Mouse (Mus musculus) intestine, embryonic 16.5 days (tissue): ENCODE measurements around the gene C87499. TPM values are rescaled to one million over a fixed set of nuclear protein-coding genes. Genes with fewer than 3 reads are reported as not detected.

ENCODE experiments used
- ATAC-seq: fragments of 200-750 bp; cut with Nextera tagmentation; 2 replicates; pipeline ENCODE4 v1.8.0; 2017; ENCODE audit warnings: moderate TSS enrichment, moderate library complexity
- H3K27ac ChIP-seq: fragments of 300-500 bp; sonication (generic); 2 replicates; pipeline ENCODE4 v1.5.1; 2014; ENCODE audit warnings: mild to moderate bottlenecking, low read length
- H3K27me3 ChIP-seq: fragments of 300-500 bp; sonication (generic); replicated peaks from 2 replicates; pipeline ENCODE4 v1.6.1; 2014; ENCODE audit warnings: low read length, control low read depth, mixed read lengths; ENCODE audit not compliant: control insufficient read depth, insufficient read depth
- H3K36me3 ChIP-seq: fragments of 300-500 bp; sonication (generic); 2 replicates; pipeline ENCODE4 v1.6.1; 2014; ENCODE audit warnings: low read length, control low read depth; ENCODE audit not compliant: control insufficient read depth, insufficient read depth
- H3K4me1 ChIP-seq: fragments of 300-500 bp; sonication (generic); 2 replicates; pipeline ENCODE4 v1.6.1; 2014; ENCODE audit warnings: low read length, control low read depth, mixed read lengths; ENCODE audit not compliant: control insufficient read depth, insufficient read depth
- H3K4me2 ChIP-seq: fragments of 300-500 bp; sonication (generic); 2 replicates; pipeline ENCODE4 v1.6.1; 2014; ENCODE audit warnings: low read depth, low read length, control low read depth
- H3K4me3 ChIP-seq: fragments of 300-500 bp; sonication (generic); 2 replicates; pipeline ENCODE4 v1.5.1; 2014; ENCODE audit warnings: mild to moderate bottlenecking, low read length
- H3K9ac ChIP-seq: fragments of 300-500 bp; sonication (generic); 2 replicates; pipeline ENCODE4 v1.6.1; 2014; ENCODE audit warnings: low read depth, low read length
- H3K9me3 ChIP-seq: fragments of 300-500 bp; sonication (generic); 2 replicates; pipeline ENCODE4 v1.6.1; 2016; ENCODE audit warnings: low read length, control low read depth; ENCODE audit not compliant: control insufficient read depth
- WGBS: fragments of 180-500 bp; shearing (Covaris S2); extraction: QIAGEN DNeasy Blood & Tissue Kit; methylation state at CpG from one replicate; pipeline ENCODE4 v1.1.7; 2014; 5-methylcytosine and 5-hydroxymethylcytosine counted together
- polyA plus RNA-seq: library from polyadenylated mRNA; unstranded; fragments of >200 nt; fragmentation: Nextera tagmentation; extraction: Ambion mirVana; gene quantifications from 2 replicates; pipeline ENCODE4 v1.2.1, GENCODE M21; 2015

Gene C87499
- polyA plus RNA-seq, result not detected in 2 replicates

DNA sequence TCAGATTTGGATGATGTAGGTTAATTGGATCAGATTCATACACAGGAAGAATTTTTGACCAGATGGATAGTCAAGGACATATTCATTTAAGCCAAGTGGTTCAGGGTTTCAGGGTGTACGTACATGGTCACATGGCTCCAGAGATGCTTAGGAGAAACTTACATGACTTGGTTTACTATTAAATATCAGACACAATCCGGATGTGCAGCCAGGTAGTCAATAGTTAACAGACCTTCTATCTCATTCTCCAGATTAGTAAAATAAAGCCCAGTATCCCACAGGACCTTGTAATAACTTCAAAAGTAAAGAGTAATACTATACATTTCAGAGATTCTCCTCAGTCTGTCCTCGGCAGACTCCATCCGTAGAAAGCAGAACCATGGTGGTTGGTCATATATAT is at the start of gene C87499:
Gene C87499 (minus strand): TSS at position 101 of the 400 bp plus-strand sequence.
- H3K4me2 ChIP-seq, result no peak within 1 kb of the TSS
- no peak within 1 kb of the TSS for H3K27ac ChIP-seq
- H3K9me3 ChIP-seq, result no peaks in the 10 kb centered on the region
- H3K4me1 ChIP-seq, result no peaks in the 10 kb centered on the region
- H3K9ac ChIP-seq, result no peak within 1 kb of the TSS
- ATAC-seq, result no peak
- H3K36me3 ChIP-seq, result no peaks in the 10 kb centered on the region
- H3K27me3 ChIP-seq, result no peaks in the 10 kb centered on the region
- WGBS, result 88% methylated on average over 4 of the region's 4 CpGs
- H3K4me3 ChIP-seq, result no peak within 1 kb of the TSS

DNA sequence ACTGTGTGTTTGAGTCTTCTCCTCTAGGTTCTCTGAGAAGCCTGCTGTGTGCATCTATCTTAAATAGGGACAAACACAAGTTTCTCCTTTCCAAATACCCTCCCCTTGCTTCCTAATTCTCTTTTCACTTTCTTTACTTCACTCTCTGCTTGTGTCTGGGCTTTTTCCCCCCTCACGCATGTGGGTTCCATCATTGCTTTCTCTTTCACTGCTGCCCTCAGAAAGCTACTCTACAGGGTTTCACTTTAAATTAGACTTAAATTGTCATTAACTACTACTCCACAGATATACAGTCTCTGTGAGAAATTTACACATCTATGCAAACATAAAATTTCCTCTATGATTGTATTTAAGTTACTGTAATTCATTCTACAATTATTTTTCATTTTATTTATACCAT is 49.6 kb upstream of the C87499 start, which contains the start of gene Ifna2:
Gene Ifna2 (minus strand): TSS at position 101 of the 400 bp plus-strand sequence.
- 89% methylated on average over 1 of the region's 1 CpGs for WGBS
- Histone ChIP-seq H3K36me3 (no peaks in the 10 kb centered on the region), H3K27me3 (no peaks in the 10 kb centered on the region), H3K27ac (no peak within 1 kb of the TSS), H3K9me3 (no peaks in the 10 kb centered on the region), H3K9ac (no peak within 1 kb of the TSS), H3K4me1 (no peaks in the 10 kb centered on the region), H3K4me2 (no peak within 1 kb of the TSS), H3K4me3 (no peak within 1 kb of the TSS)
- ATAC-seq, result no peak

DNA sequence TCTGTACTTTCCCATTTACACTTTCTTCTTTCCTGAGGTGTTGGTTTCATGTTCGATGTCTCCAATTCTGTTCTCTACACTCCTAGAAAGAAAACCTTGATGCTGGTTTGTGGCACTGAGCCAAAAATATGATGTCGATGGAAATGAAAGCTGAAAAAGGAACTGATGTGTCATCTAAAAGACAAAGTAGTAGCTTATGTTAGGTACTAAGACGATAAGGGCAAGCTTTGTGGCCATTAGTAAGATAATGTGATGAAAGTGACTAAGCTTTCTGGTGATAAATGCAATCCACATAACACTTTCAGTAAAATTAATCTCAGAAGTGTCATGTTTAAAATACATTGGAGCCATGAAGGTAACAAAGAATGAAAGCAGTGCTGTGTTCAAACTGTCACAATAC is 47.1 kb upstream of the C87499 start:
- no peak for ATAC-seq
- Histone ChIP-seq H3K27ac (no peak overlapping the region), H3K36me3 (no peaks in the 10 kb centered on the region), H3K4me1 (no peaks in the 10 kb centered on the region), H3K9ac (no peak overlapping the region), H3K27me3 (no peaks in the 10 kb centered on the region), H3K4me2 (no peak overlapping the region), H3K4me3 (no peak overlapping the region), H3K9me3 (no peaks in the 10 kb centered on the region)
- 66% methylated on average over 3 of the region's 3 CpGs for WGBS

DNA sequence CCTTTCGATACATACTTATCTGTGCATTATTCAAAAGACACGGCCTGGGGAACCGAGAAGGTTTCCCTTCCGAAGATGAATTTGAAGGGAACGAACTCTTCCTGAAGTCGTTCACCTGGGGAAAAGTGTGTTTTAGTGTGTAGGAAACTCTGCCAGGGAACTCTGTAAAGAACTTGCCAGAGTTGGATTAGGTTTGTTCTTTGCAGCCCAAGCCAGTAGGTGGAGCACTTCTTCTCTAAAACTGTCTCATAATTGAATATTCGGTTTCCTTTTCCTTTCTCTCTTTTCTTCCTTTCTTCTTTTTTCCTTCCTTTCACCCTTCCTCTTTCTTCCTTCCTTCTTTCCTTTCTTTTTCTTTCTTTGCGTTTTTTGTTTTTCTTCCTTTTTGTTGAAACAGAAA is 46.2 kb upstream of the C87499 start:
- H3K4me1 ChIP-seq, result no peaks in the 10 kb centered on the region
- no peak overlapping the region for H3K4me3 ChIP-seq
- 47% methylated on average over 8 of the region's 8 CpGs for WGBS
- H3K27ac ChIP-seq, result no peak overlapping the region
- no peak overlapping the region for H3K9ac ChIP-seq
- H3K9me3 ChIP-seq, result no peaks in the 10 kb centered on the region
- no peaks in the 10 kb centered on the region for H3K27me3 ChIP-seq
- H3K36me3 ChIP-seq, result no peaks in the 10 kb centered on the region
- H3K4me2 ChIP-seq, result no peak overlapping the region
- no peak for ATAC-seq

DNA sequence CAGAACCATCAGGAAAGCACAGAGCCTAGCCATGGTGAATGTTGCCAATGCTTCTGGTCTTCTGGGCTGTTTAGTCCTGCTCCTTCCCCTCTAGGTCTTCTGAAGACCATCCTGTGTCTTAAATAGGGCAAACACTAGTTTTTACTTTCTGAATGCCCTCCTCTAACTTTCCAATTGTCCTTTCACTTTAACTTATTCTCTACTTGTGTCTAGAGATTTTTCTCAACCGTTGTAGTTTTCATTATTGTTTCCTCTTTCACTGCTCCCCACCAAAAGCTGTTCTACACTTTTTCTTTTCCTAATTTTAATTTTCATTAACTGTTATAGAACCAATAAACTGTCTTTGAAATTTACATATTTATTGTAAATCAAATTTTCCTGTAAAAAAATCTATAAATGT is 42.6 kb upstream of the C87499 start, which contains the start of gene Ifna16:
Gene Ifna16 (minus strand): TSS at position 101 of the 400 bp plus-strand sequence.
- 85% methylated on average over 1 of the region's 1 CpGs for WGBS
- ATAC-seq, result no peak

DNA sequence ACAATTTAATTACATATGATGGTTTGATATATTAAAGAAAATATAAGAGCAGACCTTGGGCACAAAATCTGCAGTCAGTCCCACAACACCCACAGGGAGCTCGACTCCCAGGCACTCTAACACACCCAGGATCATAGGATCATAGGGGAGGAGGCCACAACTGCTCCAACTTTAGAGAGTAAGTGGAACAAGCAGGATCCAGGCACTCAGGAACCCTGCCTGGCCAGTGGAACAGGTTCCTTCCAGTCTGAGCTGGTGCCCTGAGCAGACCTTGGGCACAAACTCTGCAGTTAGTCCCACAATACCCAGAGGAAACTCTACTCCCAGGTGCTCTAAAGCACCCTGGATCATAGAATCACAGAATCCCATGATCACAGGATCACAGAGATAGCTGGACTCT is 21.2 kb upstream of the C87499 start:
- Histone ChIP-seq H3K9me3 (no peaks in the 10 kb centered on the region), H3K4me3 (no peak overlapping the region), H3K27me3 (no peaks in the 10 kb centered on the region), H3K4me2 (no peak overlapping the region), H3K36me3 (no peaks in the 10 kb centered on the region), H3K9ac (no peak overlapping the region), H3K27ac (no peak overlapping the region), H3K4me1 (no peaks in the 10 kb centered on the region)
- 60% methylated on average over 1 of the region's 1 CpGs for WGBS
- no peak for ATAC-seq

More for the DNA sequence above, 42.6 kb upstream of the C87499 start, which contains the start of gene Ifna16:
- Histone ChIP-seq H3K9ac (no peak within 1 kb of the TSS), H3K4me3 (no peak within 1 kb of the TSS), H3K4me2 (no peak within 1 kb of the TSS), H3K27me3 (no peaks in the 10 kb centered on the region), H3K4me1 (no peaks in the 10 kb centered on the region), H3K9me3 (no peaks in the 10 kb centered on the region), H3K27ac (no peak within 1 kb of the TSS), H3K36me3 (no peaks in the 10 kb centered on the region)

DNA sequence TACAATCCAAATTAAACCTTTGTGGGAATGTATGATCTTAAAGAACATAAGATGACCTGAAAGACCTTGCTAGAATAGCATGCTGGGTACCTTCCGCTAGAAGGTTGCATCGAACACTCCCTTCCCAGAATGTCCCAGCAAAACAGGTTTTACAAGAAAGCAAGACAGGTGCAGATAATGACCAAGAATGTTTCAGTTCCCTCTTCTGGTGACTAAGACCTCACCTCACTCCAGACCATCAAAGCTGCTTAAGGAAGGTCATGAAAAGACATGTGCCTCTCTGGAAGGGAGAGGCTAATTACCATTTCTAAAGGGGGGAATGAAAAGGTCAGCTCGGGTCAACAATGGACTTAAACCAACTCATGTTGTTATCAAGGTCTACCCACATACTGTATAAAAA is 19.4 kb upstream of the C87499 start:
- Histone ChIP-seq H3K27ac (no peak overlapping the region), H3K36me3 (no peaks in the 10 kb centered on the region), H3K9ac (no peak overlapping the region), H3K27me3 (no peaks in the 10 kb centered on the region), H3K4me3 (no peak overlapping the region), H3K4me1 (no peaks in the 10 kb centered on the region), H3K9me3 (no peaks in the 10 kb centered on the region), H3K4me2 (no peak overlapping the region)
- WGBS, result 75% methylated on average over 3 of the region's 3 CpGs
- ATAC-seq, result no peak

DNA sequence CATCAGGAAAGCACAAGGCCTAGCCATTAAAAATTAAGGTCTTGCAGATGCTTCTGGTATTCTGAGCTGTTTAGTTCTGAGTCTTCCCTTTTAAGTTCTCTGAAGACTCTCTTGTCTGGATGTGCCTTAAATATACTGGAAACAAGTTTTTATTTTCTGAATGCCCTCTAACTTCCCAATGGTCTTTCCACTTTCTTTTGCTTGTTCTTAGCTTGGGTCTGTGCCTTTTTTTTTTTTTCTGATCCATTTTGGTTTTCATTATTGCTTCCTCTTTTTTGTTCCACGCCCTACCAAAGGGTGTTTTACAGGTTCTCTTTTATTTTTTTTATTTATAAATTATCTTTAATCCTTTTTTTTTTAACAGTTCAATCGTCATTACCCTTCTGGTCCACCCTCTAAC is 10.1 kb upstream of the C87499 start, which contains the start of gene Ifna13:
Gene Ifna13 (minus strand): TSS at position 101 of the 400 bp plus-strand sequence.
- H3K9me3 ChIP-seq, result no peaks in the 10 kb centered on the region
- H3K27ac ChIP-seq, result no peak within 1 kb of the TSS
- WGBS, result 53% methylated on average over 2 of the region's 2 CpGs
- no peak for ATAC-seq
- H3K27me3 ChIP-seq, result no peaks in the 10 kb centered on the region
- no peak within 1 kb of the TSS for H3K4me3 ChIP-seq
- no peaks in the 10 kb centered on the region for H3K36me3 ChIP-seq
- H3K4me1 ChIP-seq, result no peaks in the 10 kb centered on the region
- no peak within 1 kb of the TSS for H3K9ac ChIP-seq
- no peak within 1 kb of the TSS for H3K4me2 ChIP-seq

DNA sequence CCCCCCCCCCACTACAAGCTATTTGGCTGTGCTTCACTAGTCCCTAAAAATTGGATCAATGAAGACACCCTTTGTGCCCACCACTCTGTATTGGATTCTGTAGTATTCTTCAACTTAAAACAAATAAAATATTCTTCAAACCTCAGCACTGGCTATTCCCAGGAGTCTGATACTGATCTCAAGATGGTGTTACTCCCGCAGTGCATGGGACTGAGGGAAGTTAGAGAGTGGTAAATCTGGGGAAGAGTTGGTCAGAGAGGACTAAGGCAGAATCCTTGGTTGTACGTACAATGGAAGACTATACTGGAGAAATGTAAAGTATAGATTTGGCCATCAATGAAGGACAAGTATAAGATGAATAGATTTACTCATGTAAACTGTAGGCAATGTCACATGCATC is 8.3 kb upstream of the C87499 start:
- Histone ChIP-seq H3K9me3 (no peaks in the 10 kb centered on the region), H3K36me3 (no peaks in the 10 kb centered on the region), H3K9ac (no peak overlapping the region), H3K4me3 (no peak overlapping the region), H3K27ac (no peak overlapping the region), H3K27me3 (no peaks in the 10 kb centered on the region), H3K4me2 (no peak overlapping the region), H3K4me1 (no peaks in the 10 kb centered on the region)
- no peak for ATAC-seq
- 33% methylated on average over 2 of the region's 2 CpGs for WGBS
